Comparison of ENCODE assay signal across 8 mouse cellular contexts in the genomic region with DNA sequence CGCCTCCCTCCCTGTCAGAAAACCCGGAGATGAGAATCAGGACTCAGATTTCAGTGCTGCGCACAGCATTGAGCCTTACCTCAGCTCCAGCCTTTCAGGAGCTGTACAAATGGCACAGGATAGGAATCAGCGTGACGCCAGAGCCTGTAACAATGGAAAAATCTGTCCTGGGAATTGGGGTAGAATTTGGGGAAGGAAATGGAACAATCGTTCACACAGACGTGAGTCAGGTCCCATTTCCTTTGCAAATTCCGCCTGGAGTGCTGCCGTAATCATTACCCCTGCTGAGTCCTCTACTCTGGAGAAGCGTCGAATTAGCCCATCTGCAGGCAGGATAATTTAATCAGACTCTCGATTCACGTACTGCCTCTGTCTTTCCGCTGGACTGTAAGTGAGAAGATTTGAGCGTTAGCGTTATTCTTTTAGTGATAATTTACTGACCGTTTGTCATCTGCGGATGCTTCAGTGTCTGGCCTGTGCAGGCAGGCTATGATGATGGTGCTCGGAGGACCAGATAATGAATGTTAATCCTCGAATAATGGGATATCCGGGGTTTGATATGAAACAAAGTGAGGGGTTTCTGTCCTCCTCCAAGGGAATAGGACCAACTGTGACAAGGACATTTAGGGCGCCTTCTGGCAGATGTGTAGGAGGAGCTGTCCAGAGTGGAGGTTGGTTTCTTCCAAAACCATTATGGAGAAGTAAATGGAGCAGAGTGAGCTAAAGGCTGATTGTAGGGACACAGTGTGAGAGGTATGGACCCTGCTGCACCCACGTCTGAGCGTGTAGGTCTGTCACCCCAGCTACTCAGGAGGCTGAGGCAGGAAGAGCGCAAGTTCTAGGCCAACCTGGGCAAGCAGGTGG. TPM values are rescaled to one million over a fixed set of nuclear protein-coding genes. Genes with fewer than 3 reads are reported as not detected.
DNase-seq lines count a peak whose midpoint lies in the region; ATAC-seq and TF ChIP-seq lines count a peak whose summit lies in the region.

No protein-coding gene starts in this region.

- 39% methylated on average over 25 of the region's 25 CpGs for WGBS in heart, embryonic 13.5 days
- 29% methylated on average over 25 of the region's 25 CpGs for WGBS in kidney, postnatal 0 days
- WGBS in midbrain, embryonic 13.5 days = 12% methylated on average over 25 of the region's 25 CpGs

- H3K4me2 ChIP-seq in heart, embryonic 13.5 days = peak overlapping the region; percentile 42
- H3K4me2 ChIP-seq in kidney, postnatal 0 days (ENCODE audit: low read length) = no peak overlapping the region; the same call in 1 of the 2 replicates
- peak overlapping the region; percentile 42 for H3K4me2 ChIP-seq in midbrain, embryonic 13.5 days (replicated peaks)

- H3K4me1 ChIP-seq in heart, embryonic 13.5 days = peaks cover 75% of the 10 kb centered on the region
- H3K4me1 ChIP-seq in kidney, postnatal 0 days (replicated peaks; ENCODE audit: insufficient read depth, low read length) = 0 out of 2 replicates have a peak, but pooled peaks cover 7% of the 10 kb centered on the region
- peaks cover 33% of the 10 kb centered on the region for H3K4me1 ChIP-seq in midbrain, embryonic 13.5 days (replicated peaks)

- H3K9ac ChIP-seq in heart, embryonic 13.5 days = 0 out of 2 replicates have a peak overlapping the region, but pooled peaks have one; percentile 2
- H3K9ac ChIP-seq in kidney, postnatal 0 days (ENCODE audit: low read depth, low read length) = no peak overlapping the region
- peak overlapping the region; percentile 44 for H3K9ac ChIP-seq in midbrain, embryonic 13.5 days (replicated peaks)

- peak; percentile 54 for DNase-seq in Muller cell, postnatal 12 days (ENCODE audit: inconsistent ontology term)
- peak; percentile 13 to 18 for DNase-seq in cerebellum, postnatal 14 days
- peak; percentile 50 for DNase-seq in kidney, postnatal 0 days (ENCODE audit: low spot score)
- no peak for DNase-seq in ovary, postnatal 10 days (ENCODE audit: low spot score)
- no peak for DNase-seq in right cerebral cortex, postnatal 36 days (ENCODE audit: low spot score in 2 of 2)
- DNase-seq in left cerebral cortex, adult 18-20 months (ENCODE audit: low spot score in 2 of 2) = no peak

- no peaks in the 10 kb centered on the region for H3K9me3 ChIP-seq in heart, embryonic 13.5 days
- no peaks in the 10 kb centered on the region for H3K9me3 ChIP-seq in kidney, postnatal 0 days (replicated peaks; ENCODE audit: low read length)
- no peaks in the 10 kb centered on the region for H3K9me3 ChIP-seq in midbrain, embryonic 13.5 days

- no peaks in the 10 kb centered on the region for H3K27me3 ChIP-seq in heart, embryonic 13.5 days (replicated peaks)
- no peaks in the 10 kb centered on the region for H3K27me3 ChIP-seq in kidney, postnatal 0 days (ENCODE audit: insufficient read depth, low read length)
- H3K27me3 ChIP-seq in midbrain, embryonic 13.5 days = 0 out of 2 replicates have a peak, but pooled peaks cover 5% of the 10 kb centered on the region

- peaks cover 45% of the 10 kb centered on the region for H3K36me3 ChIP-seq in heart, embryonic 13.5 days
- no peaks in the 10 kb centered on the region for H3K36me3 ChIP-seq in kidney, postnatal 0 days (ENCODE audit: insufficient read depth, low read length)
- peaks cover 34% of the 10 kb centered on the region for H3K36me3 ChIP-seq in midbrain, embryonic 13.5 days

- no peak for TF ChIP-seq CTCF in kidney, postnatal 0 days (IDR thresholded peaks at IDR 0.05; ENCODE audit: low read depth)

- H3K27ac ChIP-seq in heart, embryonic 13.5 days (replicated peaks) = peak overlapping the region; percentile 76
- H3K27ac ChIP-seq in kidney, postnatal 0 days = 0 out of 2 replicates have a peak overlapping the region, but pooled peaks have one; percentile 6
- peak overlapping the region; percentile 90 for H3K27ac ChIP-seq in midbrain, embryonic 13.5 days

- ATAC-seq in heart, embryonic 13.5 days (ENCODE audit: extremely low read depth, insufficient number of reproducible peaks, low FRiP score, low TSS enrichment) = no peak
- peak; percentile 49; the same call in 1 of the 2 replicates for ATAC-seq in kidney, postnatal 0 days (replicated peaks; ENCODE audit: low FRiP score, low read depth)
- peak; percentile 84 for ATAC-seq in midbrain, embryonic 13.5 days

- no peak overlapping the region for H3K4me3 ChIP-seq in heart, embryonic 13.5 days
- H3K4me3 ChIP-seq in kidney, postnatal 0 days (replicated peaks; ENCODE audit: low read depth, low read length) = no peak overlapping the region
- H3K4me3 ChIP-seq in midbrain, embryonic 13.5 days (replicated peaks) = peak overlapping the region; percentile 12; the same call in 1 of the 2 replicates

RNA-seq across cellular contexts. Expression of gene Cdca7l, which starts 52.3 kb away (rescaled TPM):
- polyA plus RNA-seq in heart, embryonic 13.5 days (2015; fragmentation: Nextera tagmentation; extraction: Ambion mirVana) = 15.4 and 16.3 TPM in 2 replicates
- 34.8 and 41.4 TPM in 2 replicates for polyA plus RNA-seq in kidney, postnatal 0 days (2015; fragmentation: Nextera tagmentation; extraction: Ambion mirVana)
- 8.6 and 9.7 TPM in 2 replicates for polyA plus RNA-seq in midbrain, embryonic 13.5 days (2015; fragmentation: Nextera tagmentation; extraction: Ambion mirVana)
- under 1 TPM; 0.35 to 0.37 TPM for total RNA-seq in left cerebral cortex, adult 18-20 months (2021)

Comparison
In these comparisons a context has a peak if more than half of its experiments do, and no peak if none do; other contexts are left out.
1. DNase-seq: peak in Muller cell, postnatal 12 days (single experiment), cerebellum, postnatal 14 days (2 of 2) and kidney, postnatal 0 days (single experiment); none in ovary, postnatal 10 days (single experiment), right cerebral cortex, postnatal 36 days (0 of 2) and left cerebral cortex, adult 18-20 months (0 of 2).
2. H3K27ac ChIP-seq: peak in every context shown above with its lines; median percentile 90 in midbrain, embryonic 13.5 days; 76 in heart, embryonic 13.5 days; 6 in kidney, postnatal 0 days.